Mouse (Mus musculus) kidney, adult 2 months (tissue): ENCODE measurements around the gene Hes1. TPM values are rescaled to one million over a fixed set of nuclear protein-coding genes. Genes with fewer than 3 reads are reported as not detected.
"Not testable (repeated sequence)": the region's sequence is repeated elsewhere in the genome, so short reads cannot be mapped to it uniquely, and the experiment has no call there.

ENCODE experiments used
- DNase-seq: peaks from one replicate; pipeline ENCODE4 v3.0.0; 2021
- H3K27ac ChIP-seq: fragments of 200-500 bp; 2 replicates; pipeline ENCODE4 v1.5.1; 2012; ENCODE audit warnings: low read depth, low read length, control low read depth, inconsistent platforms; ENCODE audit not compliant: insufficient read depth
- H3K27me3 ChIP-seq: fragments of 200-500 bp; replicated peaks from 2 replicates; pipeline ENCODE4 v1.6.1; 2012; ENCODE audit warnings: mild to moderate bottlenecking, moderate library complexity, low read length, inconsistent platforms; ENCODE audit not compliant: control insufficient read depth, insufficient read depth
- H3K36me3 ChIP-seq: fragments of 200-500 bp; 2 replicates; pipeline ENCODE4 v1.6.1; 2012; ENCODE audit warnings: mild to moderate bottlenecking, moderate library complexity, low read length, inconsistent platforms; ENCODE audit not compliant: control insufficient read depth, insufficient read depth
- H3K4me1 ChIP-seq: fragments of 200-500 bp; 2 replicates; pipeline ENCODE4 v1.6.1; 2011; ENCODE audit warnings: low read length; ENCODE audit not compliant: control insufficient read depth, insufficient read depth
- H3K4me3 ChIP-seq: fragments of 200-500 bp; 2 replicates; pipeline ENCODE4 v1.5.1; 2011; ENCODE audit warnings: mild to moderate bottlenecking, low read depth, low read length, control low read depth; ENCODE audit not compliant: insufficient read depth
- CTCF ChIP-seq: fragments of 200-500 bp; conservative IDR thresholded peaks from 2 replicates; pipeline ENCODE4 v1.5.1; 2011; ENCODE audit warnings: low read depth, mild to moderate bottlenecking, control low read depth, low read length, moderate library complexity, mixed read lengths; ENCODE audit not compliant: insufficient read depth, insufficient read length
- POLR2A ChIP-seq: fragments of 200-500 bp; IDR thresholded peaks from one replicate; pipeline ENCODE4 v1.6.1; 2011; ENCODE audit warnings: low read depth, low read length, control low read depth
- WGBS: fragments of 180-500 bp; shearing (Covaris S2); methylation state at CpG from one replicate; pipeline ENCODE4 v1.1.7; 2018; 5-methylcytosine and 5-hydroxymethylcytosine counted together
- polyA plus RNA-seq: library from polyadenylated mRNA; depleted of rRNA; stranded (reverse); fragments of >200 nt; gene quantifications from 2 replicates; pipeline ENCODE4 v1.2.3, GENCODE M21; 2012

The Hes1 gene
- polyA plus RNA-seq, 1 experiment = 54.4 TPM

- TF ChIP-seq POLR2A = no peak
- no peak for TF ChIP-seq CTCF
- no peak overlapping the region for H3K27ac ChIP-seq
- 95% methylated on average over 3 of the region's 3 CpGs for whole genome bisulfite sequencing
- no peaks in the 10 kb centered on the region for H3K4me1 ChIP-seq
- no peak overlapping the region for H3K4me3 ChIP-seq
- DNase-seq = no peak
- no peaks in the 10 kb centered on the region for H3K27me3 ChIP-seq
- H3K36me3 ChIP-seq = no peaks in the 10 kb centered on the region
Measured at GRCm38 (mm10) chr16:30104363-30104762, 40.2 kb downstream of the Hes1 start.

GRCm38 (mm10) chr16:30105476-30105875 lies 41.3 kb downstream of the Hes1 start:
- Histone ChIP-seq H3K4me1 (no peaks in the 10 kb centered on the region), H3K27me3 (no peaks in the 10 kb centered on the region), H3K27ac (no peak overlapping the region), H3K36me3 (no peaks in the 10 kb centered on the region), H3K4me3 (no peak overlapping the region)
- TF ChIP-seq POLR2A (no peak), CTCF (no peak)
- no peak for DNase-seq
- WGBS = 96% methylated on average over 7 of the region's 7 CpGs

- not testable (repeated sequence) for DNase-seq
Measured at GRCm38 (mm10) chr16:30108167-30108566, 44.0 kb downstream of the Hes1 start.

DNA sequence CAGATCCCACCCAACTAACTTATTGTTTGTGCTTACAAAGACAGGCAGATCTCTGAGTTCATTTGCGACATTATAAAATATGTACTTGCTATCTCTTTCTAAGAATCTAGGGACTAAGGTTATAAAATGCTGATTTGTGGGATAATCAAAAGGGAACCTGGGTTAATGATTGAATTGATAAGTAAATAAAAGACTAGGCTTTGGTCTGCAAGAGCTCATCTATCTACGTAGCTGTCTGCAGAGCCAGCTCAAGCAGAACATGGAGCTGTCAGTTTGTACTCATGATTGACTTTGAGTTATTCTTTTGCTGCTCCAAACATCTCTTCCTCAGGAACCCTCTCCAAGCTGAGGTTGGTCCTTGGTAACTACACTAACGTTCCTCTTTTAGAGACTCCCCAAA lies 46.3 kb downstream of the Hes1 start:
- no peak overlapping the region for H3K27ac ChIP-seq
- H3K4me3 ChIP-seq = no peak overlapping the region
- H3K27me3 ChIP-seq = no peaks in the 10 kb centered on the region
- peak; percentile 69 for DNase-seq
- TF ChIP-seq CTCF = no peak
- no peak for TF ChIP-seq POLR2A
- 62% methylated on average over 3 of the region's 3 CpGs for WGBS
- no peaks in the 10 kb centered on the region for H3K36me3 ChIP-seq
- H3K4me1 ChIP-seq = peaks cover 10% of the 10 kb centered on the region; the same call in 1 of the 2 replicates

More at GRCm38 (mm10) chr16:30108167-30108566, 44.0 kb downstream of the Hes1 start:
- not testable (repeated sequence) for H3K27ac ChIP-seq, H3K27me3 ChIP-seq, H3K4me3 ChIP-seq, H3K36me3 ChIP-seq, H3K4me1 ChIP-seq
- 93% methylated on average over 11 of the region's 11 CpGs for WGBS

DNA sequence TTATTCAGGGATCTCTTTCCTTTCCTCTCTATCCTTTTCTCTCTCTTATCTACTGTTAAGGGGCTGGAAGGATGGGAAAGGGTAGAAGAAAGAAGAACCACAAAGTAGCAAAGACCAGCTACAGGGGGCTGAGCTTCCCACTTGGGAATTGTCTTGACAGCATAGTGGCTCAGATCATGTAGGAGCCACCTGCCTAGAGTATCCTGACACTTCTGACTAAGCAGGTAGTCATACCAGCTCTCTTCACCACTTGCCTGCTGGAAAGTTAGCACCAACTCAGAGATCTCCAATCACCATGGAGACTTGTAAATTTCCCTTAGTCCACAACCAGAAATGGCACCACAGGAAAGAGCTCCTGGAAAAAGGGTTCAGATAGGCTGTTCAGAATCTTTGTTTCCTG lies 46.9 kb downstream of the Hes1 start:
- H3K4me1 ChIP-seq = peaks cover 10% of the 10 kb centered on the region; the same call in 1 of the 2 replicates
- TF ChIP-seq CTCF = no peak
- TF ChIP-seq POLR2A = no peak
- H3K4me3 ChIP-seq = no peak overlapping the region
- H3K27me3 ChIP-seq = no peaks in the 10 kb centered on the region
- DNase-seq = no peak
- no peaks in the 10 kb centered on the region for H3K36me3 ChIP-seq
- no peak overlapping the region for H3K27ac ChIP-seq

DNA sequence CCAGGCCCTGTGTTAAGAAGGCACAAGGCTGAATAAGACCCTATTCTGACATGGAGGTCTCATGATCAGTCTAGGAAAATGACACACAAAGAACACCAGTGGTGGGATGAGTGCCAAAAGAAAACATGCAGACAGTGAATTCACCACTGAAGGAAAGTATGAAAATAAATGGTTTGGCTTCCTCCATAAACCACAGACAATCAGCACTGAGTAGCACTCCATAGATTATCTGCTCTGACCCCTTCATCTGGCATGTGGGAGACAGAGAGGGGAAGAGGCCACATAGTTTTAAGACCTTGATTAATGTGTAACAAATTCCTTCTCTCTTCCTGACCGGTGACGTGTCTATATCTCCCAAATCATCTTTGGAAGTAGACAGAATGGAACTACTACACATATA lies 47.4 kb downstream of the Hes1 start:
- WGBS = 4% methylated on average over 2 of the region's 2 CpGs
- no peak overlapping the region for H3K27ac ChIP-seq
- H3K27me3 ChIP-seq = no peaks in the 10 kb centered on the region
- no peaks in the 10 kb centered on the region for H3K36me3 ChIP-seq
- TF ChIP-seq POLR2A (no peak), CTCF (no peak)
- H3K4me3 ChIP-seq = no peak overlapping the region
- H3K4me1 ChIP-seq = peaks cover 10% of the 10 kb centered on the region; the same call in 1 of the 2 replicates
- DNase-seq = peak; percentile 25

GRCm38 (mm10) chr16:30113170-30113569 lies 49.0 kb downstream of the Hes1 start:
- TF ChIP-seq CTCF (no peak), POLR2A (no peak)
- DNase-seq = no peak
- 34% methylated on average over 3 of the region's 3 CpGs for WGBS
- no peaks in the 10 kb centered on the region for H3K27me3 ChIP-seq
- no peak overlapping the region for H3K4me3 ChIP-seq
- no peak overlapping the region; the same call in 1 of the 2 replicates for H3K27ac ChIP-seq
- peaks cover 10% of the 10 kb centered on the region; the same call in 1 of the 2 replicates for H3K4me1 ChIP-seq
- H3K36me3 ChIP-seq = no peaks in the 10 kb centered on the region

GRCm38 (mm10) chr16:30113800-30114199 lies 49.6 kb downstream of the Hes1 start:
- Histone ChIP-seq H3K27me3 (no peaks in the 10 kb centered on the region), H3K4me1 (peaks cover 10% of the 10 kb centered on the region; the same call in 1 of the 2 replicates), H3K4me3 (no peak overlapping the region), H3K27ac (peak overlapping the region; percentile 13; the same call in 1 of the 2 replicates), H3K36me3 (no peaks in the 10 kb centered on the region)
- 83% methylated on average over 8 of the region's 8 CpGs for WGBS
- DNase-seq = no peak
- TF ChIP-seq CTCF = no peak
